Mouse (Mus musculus) bone marrow, adult 2 months (tissue): ENCODE measurements around the gene Tmem186. TPM values are rescaled to one million over a fixed set of nuclear protein-coding genes. Genes with fewer than 3 reads are reported as not detected.

Experiments used
- H3K27ac ChIP-seq: fragments of 200-500 bp; 2 replicates; pipeline ENCODE4 v1.5.1; 2012; ENCODE audit warnings: low read depth, mild to moderate bottlenecking, control low read depth, inconsistent platforms, low read length; ENCODE audit not compliant: control insufficient read depth, poor library complexity, insufficient read depth
- H3K4me1 ChIP-seq: fragments of 200-500 bp; 2 replicates; pipeline ENCODE4 v1.6.1; 2011; ENCODE audit warnings: low read length; ENCODE audit not compliant: control insufficient read depth, insufficient read depth
- H3K4me3 ChIP-seq: fragments of 200-500 bp; replicated peaks from 2 replicates; pipeline ENCODE3; 2011; ENCODE audit warnings: mild to moderate bottlenecking, low read depth, low read length, control low read depth; ENCODE audit not compliant: control insufficient read depth
- CTCF ChIP-seq: fragments of 200-500 bp; IDR thresholded peaks from 2 replicates; pipeline ENCODE4 v1.5.1; 2011; ENCODE audit warnings: low read length, control low read depth; ENCODE audit not compliant: control insufficient read depth, insufficient read depth
- POLR2A ChIP-seq: fragments of 200-500 bp; IDR thresholded peaks from 2 replicates; pipeline ENCODE4 v1.6.1; 2011; ENCODE audit warnings: low read depth, mild to moderate bottlenecking, control low read depth, low read length, borderline replicate concordance; ENCODE audit not compliant: control insufficient read depth
- WGBS: fragments of 180-500 bp; shearing (Covaris S2); methylation state at CpG from one replicate; pipeline ENCODE4 v1.1.7; 2018; 5-methylcytosine and 5-hydroxymethylcytosine counted together
- polyA plus RNA-seq: library from polyadenylated mRNA; stranded (reverse); fragments of >200 nt; gene quantifications from 2 replicates; pipeline ENCODE4 v1.2.4, GENCODE M21; 2011; ENCODE audit warnings: low replicate concordance; ENCODE audit not compliant: missing spikeins, insufficient read depth, insufficient read length

The Tmem186 gene
- polyA plus RNA-seq, 1 experiment: 8.0 TPM

GRCm38 (mm10) chr16:8643855-8644254 lies 6.3 kb upstream of the Tmem186 start:
- 75% methylated on average over 2 of the region's 2 CpGs for WGBS
- no peak overlapping the region for H3K27ac ChIP-seq
- peak; percentile 88 for TF ChIP-seq CTCF
- TF ChIP-seq POLR2A: no peak
- H3K4me3 ChIP-seq: no peak overlapping the region
- no peaks in the 10 kb centered on the region; the same call in 1 of the 2 replicates for H3K4me1 ChIP-seq

DNA sequence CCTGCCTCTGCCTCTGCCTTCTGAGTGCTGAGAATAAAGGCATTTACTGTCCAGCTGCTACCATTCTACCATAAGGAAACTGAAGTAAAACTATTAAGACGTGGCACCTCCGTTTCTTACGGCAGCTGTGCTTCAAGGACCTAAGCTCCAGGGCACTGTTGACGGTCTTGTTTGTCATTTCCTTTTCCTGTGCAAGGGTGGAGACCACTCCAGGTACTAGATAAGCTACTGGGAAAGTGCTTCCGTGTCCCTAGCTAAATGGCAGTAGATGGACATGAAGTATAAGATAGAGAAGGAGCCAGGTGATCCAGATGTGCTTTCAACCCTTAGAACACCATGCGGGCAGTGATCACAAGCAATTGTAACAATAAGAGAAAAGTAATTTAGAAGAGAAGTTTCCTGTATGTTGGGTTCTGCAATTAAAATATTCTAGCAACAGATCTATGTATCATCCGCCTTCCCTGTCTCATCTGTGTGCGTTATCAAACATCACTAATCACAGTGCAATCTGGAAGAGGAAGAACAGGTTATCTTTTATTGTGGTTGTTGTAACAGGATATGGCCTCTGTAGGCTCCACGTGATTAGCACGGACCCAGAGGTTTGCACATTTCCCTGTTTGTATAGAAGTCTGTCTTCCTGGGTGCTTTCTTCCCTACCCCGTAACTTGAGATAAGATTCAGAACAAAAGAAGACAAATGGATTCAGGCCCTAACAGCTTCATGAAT lies 2.1 kb upstream of the Tmem186 start:
- Histone ChIP-seq H3K4me3 (no peak overlapping the region), H3K27ac (no peak overlapping the region), H3K4me1 (no peaks in the 10 kb centered on the region; the same call in 1 of the 2 replicates)
- TF ChIP-seq POLR2A: no peak
- TF ChIP-seq CTCF: no peak
- 44% methylated on average over 11 of the region's 11 CpGs for WGBS

GRCm38 (mm10) chr16:8638131-8638530 lies 619 bp upstream of the Tmem186 start:
- WGBS: 22% methylated on average over 7 of the region's 7 CpGs
- peak overlapping the region; percentile 89 for H3K27ac ChIP-seq
- no peaks in the 10 kb centered on the region; the same call in 1 of the 2 replicates for H3K4me1 ChIP-seq
- no peak for TF ChIP-seq POLR2A
- no peak for TF ChIP-seq CTCF
- H3K4me3 ChIP-seq: peak overlapping the region; percentile 92

DNA sequence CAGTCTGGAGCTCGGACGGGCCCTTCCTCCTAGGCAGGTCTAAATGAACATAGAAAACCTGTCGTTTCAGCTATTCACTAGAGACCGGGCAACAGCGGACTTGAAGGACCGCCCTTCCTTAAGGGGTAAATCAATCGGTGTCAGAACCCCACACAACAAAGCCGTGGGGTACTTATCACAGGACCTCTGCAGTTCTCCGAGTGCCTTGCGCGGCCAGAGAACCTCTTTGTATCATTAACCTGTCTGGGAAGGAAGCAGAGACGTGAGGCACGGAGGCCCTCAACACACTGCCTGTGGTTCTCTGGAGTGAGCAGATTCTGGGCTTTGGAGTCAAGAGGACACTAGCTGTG lies 670 bp downstream of the Tmem186 start:
- TF ChIP-seq CTCF (no peak), POLR2A (no peak)
- Histone ChIP-seq H3K4me3 (peak overlapping the region; percentile 92), H3K4me1 (no peaks in the 10 kb centered on the region; the same call in 1 of the 2 replicates), H3K27ac (peak overlapping the region; percentile 89)
- WGBS: under 1% methylated on average over 13 of the region's 13 CpGs

DNA sequence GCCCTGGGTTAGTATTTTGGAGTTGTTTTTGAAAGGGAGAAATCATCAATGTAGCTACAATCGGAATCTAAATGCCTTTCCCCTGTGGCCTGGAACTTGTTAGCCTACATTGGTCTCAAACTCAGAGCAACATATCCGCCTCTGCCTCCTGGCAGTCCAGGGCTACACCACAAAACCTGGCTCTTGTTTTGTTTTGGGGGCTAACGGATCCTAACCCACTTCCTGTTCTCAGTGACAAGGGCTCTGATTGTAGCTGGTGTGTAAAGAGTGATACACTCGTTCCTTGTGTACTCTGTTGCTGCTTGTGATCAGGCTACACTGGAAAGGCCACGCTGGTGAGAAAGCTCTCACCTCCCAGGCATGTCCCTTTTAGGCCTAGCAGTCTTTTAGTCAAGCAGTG lies 6.1 kb downstream of the Tmem186 start:
- H3K4me1 ChIP-seq: no peaks in the 10 kb centered on the region
- no peak overlapping the region for H3K4me3 ChIP-seq
- TF ChIP-seq CTCF (no peak), POLR2A (no peak)
- 21% methylated on average over 5 of the region's 5 CpGs for WGBS
- H3K27ac ChIP-seq: no peak overlapping the region

- H3K4me1 ChIP-seq: no peaks in the 10 kb centered on the region
- H3K4me3 ChIP-seq: no peak overlapping the region
- no peak overlapping the region for H3K27ac ChIP-seq
- WGBS: 68% methylated on average over 2 of the region's 2 CpGs
- TF ChIP-seq CTCF (no peak), POLR2A (no peak)
Measured at GRCm38 (mm10) chr16:8630419-8630818, 7.1 kb downstream of the Tmem186 start.

GRCm38 (mm10) chr16:8620315-8621115 lies 17.0 kb downstream of the Tmem186 start:
- no peak overlapping the region for H3K4me3 ChIP-seq
- no peak overlapping the region for H3K27ac ChIP-seq
- TF ChIP-seq POLR2A (no peak), CTCF (no peak)
- no peaks in the 10 kb centered on the region for H3K4me1 ChIP-seq
- 87% methylated on average over 16 of the region's 16 CpGs for WGBS

DNA sequence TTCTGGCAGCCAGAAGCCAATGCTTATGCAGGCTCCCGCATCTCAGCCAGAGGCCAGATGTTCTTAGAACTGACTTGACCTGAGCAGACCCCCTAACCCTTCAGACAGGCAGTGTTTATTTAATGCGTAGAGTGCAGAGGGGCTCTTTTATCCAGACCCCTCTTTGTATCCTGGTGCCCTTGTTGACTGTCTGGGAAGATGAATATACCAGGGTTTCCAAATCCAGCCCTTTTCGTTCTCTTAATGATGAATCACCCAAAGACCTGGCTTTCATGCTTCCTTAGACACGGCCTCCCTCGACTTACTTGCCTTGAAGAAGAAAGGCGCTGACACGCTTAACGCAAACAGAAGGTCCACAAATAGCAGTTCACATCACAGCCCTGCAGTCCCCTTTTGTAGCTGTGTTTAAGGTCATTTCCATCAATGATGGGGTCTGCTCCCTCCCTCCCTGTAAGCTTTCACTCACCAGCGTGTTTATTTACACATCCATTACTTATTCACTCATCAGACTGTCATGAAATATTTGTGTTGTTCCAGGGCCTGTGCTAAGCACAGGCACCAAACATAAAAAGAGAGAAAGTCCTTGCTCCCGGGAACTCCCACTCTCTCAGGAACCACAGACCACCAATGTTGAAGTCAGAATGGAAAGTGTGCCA lies 17.7 kb downstream of the Tmem186 start:
- H3K27ac ChIP-seq: no peak overlapping the region
- WGBS: 79% methylated on average over 10 of the region's 10 CpGs
- TF ChIP-seq POLR2A (no peak), CTCF (no peak)
- no peaks in the 10 kb centered on the region for H3K4me1 ChIP-seq
- no peak overlapping the region for H3K4me3 ChIP-seq
